Mouse (Mus musculus): ENCODE measurements around the gene Tarsl2. TPM values are rescaled to one million over a fixed set of nuclear protein-coding genes. Genes with fewer than 3 reads are reported as not detected.
A peak's percentile ranks its signal among the peaks of the same experiment; 100 is the strongest.

Tarsl2 gene
- total RNA-seq (2021): 10 to 100 TPM; 52.7 to 53.6 TPM

DNA sequence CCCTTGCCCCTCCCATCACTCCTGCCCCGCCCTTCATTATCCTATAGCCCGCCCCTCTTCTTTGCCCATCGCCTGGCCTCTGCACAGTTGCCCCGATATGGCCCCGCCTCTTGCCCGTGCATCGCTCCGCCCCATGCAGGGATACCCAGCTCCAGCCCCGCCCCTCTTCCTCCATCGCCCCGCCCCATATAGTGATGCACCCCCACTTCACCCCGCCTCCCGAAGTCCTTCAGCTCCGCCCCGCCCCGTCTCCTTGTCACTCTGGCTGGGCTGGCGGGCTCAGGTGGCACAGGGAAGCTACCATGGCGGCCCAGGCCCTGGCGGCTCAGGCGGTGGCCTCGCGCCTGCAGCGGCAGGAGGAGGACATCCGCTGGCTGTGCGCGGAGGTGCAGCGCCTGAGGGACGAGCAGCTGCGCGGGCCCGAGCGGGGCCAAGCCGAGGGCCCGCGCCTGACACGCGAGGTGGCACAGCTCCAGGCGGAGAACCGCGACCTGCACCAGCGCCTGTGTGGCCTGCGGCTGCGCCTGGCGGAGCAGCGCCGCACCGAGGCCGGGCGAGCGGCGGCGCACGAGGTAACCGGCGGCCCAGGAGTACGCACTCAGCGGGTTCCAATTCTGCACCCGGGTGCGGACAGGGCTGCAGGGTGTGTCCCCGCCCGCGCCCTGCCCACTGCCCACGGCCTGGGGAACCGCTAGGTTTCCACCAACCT lies at the start of gene Tarsl2:
Gene Tarsl2 (plus strand): TSS at position 256 of the 709 bp plus-strand sequence.
- intact Hi-C loops (cut with DNase I): loop anchor here (10.0 kb wide), 1 partner anchor 490 kb away; the partner anchor contains the start of gene Fam189a1
- peak; percentile 92 to 96 for DNase-seq (ENCODE audit: extremely low spot score in 1 of 2, low spot score in 2 of 2)

DNA sequence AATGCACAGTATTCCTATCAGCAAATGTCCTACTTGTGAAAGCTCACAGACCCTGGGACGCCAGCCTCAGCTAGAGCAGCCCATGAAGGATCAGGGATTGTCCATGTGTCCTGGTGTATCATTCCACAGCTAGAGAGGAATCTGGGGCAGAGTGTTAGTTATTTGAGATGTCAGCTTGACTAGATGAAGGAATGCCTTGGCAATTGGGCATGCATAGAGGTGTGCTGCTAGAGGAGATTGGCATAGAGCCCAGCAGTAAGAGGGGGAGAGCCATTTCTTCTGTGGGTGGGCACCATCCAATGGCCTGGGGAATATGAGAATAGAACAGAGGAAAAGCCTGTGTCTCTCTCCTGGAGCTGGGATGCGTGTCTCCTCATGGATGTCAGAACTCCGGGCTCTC lies 38.6 kb upstream of the Tarsl2 start:
- intact Hi-C loops (cut with DNase I): loop anchor here (5.0 kb wide), 1 partner anchor 79 kb away; the partner anchor contains the start of gene Tjp1
- no peak for DNase-seq (ENCODE audit: extremely low spot score in 1 of 2, low spot score in 2 of 2)

GRCm38 (mm10) chr7:65607003-65607402 lies 37.7 kb upstream of the Tarsl2 start:
- intact Hi-C loops (cut with DNase I): loop anchor here (5.0 kb wide), 1 partner anchor 80 kb away; the partner anchor contains the start of gene Tjp1

GRCm38 (mm10) chr7:65610171-65610570 lies 34.5 kb upstream of the Tarsl2 start:
- peak; percentile 46 to 80 for DNase-seq (ENCODE audit: extremely low spot score in 1 of 2, low spot score in 2 of 2)
- intact Hi-C loops (cut with DNase I): no loop called here

More at GRCm38 (mm10) chr7:65607003-65607402, 37.7 kb upstream of the Tarsl2 start:
- DNase-seq (ENCODE audit: extremely low spot score in 1 of 2, low spot score in 2 of 2): peak in 1 of 2 experiments; percentile 25

DNA sequence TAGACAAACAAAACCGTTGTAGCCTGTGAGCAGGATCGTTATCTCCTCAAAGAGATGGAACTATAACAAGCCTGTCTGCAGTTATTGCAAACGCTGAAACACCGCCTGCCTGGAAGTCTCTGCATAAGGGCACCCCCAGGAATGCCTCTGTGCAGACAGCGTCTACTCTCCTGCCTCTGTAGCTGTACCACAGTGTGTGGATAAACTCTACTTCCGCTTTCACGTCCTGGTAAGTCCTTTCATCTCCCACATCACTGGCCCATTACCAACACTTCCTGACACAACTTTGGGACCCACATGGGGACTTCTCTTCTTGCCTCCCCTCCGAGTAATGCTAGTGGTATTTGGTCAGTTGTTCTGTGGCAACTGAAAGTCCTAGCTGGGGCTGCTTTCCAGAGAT lies 34.0 kb upstream of the Tarsl2 start:
- no peak for DNase-seq (ENCODE audit: extremely low spot score in 1 of 2, low spot score in 2 of 2)
- intact Hi-C loops (cut with DNase I): no loop called here

DNA sequence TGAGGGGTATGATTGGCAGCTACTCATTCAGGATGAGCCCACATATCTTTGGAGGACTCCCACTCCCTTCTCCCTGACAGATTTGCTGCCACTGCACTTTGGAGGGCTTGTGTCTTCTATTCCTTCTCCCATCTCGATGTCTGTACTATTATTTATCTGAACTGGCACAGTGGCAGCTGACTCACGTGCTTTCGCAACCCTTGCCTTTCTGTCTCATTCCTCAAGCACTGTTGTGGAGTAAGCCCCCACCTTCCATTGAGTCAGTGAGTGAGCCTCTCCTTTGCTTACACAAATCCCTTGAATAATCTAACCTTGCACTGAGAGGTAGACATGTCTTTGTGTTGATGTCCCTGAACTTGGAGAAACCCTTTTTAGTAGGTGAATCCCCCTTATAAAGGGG lies 33.4 kb upstream of the Tarsl2 start:
- DNase-seq (ENCODE audit: extremely low spot score in 1 of 2, low spot score in 2 of 2): no peak
- intact Hi-C loops (cut with DNase I): no loop called here

DNA sequence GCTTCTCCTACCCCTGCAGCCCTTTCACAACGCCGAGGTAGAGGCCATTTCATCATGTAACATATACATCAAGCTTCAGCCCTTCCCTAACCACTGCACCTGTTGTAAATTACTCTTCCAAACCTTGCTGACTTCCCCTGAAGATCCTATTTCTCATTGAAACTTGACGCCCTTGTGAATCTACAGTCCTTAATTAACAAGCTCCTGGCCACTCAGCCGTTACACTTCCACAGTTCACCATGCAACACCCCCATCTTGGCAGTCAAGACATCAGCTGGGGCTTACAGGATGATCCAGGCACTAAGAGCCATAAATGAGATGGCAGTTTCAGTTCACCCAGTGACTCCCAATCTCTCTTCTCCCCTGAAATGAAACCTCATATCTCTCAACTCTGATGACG lies 31.0 kb upstream of the Tarsl2 start:
- no peak for DNase-seq (ENCODE audit: extremely low spot score in 1 of 2, low spot score in 2 of 2)

GRCm38 (mm10) chr7:65618751-65619150 lies 25.9 kb upstream of the Tarsl2 start:
- intact Hi-C loops (cut with DNase I): no loop called here
- DNase-seq (ENCODE audit: extremely low spot score in 1 of 2, low spot score in 2 of 2): no peak

More for the DNA sequence above, 31.0 kb upstream of the Tarsl2 start:
- intact Hi-C loops (cut with DNase I): no loop called here

DNA sequence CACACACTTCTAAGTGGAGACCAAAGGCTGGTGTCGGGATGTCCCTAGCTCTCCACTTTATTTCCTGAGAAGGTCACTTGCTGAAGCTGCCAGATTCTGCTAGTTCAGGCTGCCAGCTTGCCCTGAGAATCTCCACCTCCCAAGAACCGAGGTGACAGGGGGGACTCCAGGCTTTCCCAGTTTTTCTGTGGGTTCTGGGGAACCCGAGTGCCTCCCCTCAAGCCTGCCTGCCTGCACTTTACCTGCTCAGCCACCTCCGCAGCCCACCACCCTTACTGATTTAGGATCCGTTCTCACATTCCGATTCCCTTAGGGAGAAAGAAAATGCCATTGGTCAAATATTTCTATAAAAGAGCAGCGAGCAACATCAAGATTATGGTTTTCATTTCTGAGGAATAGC lies 24.0 kb upstream of the Tarsl2 start:
- intact Hi-C loops (cut with DNase I): loop anchor here (5.0 kb wide), 2 partner anchors 93 to 303 kb away; partner anchors contain the start of gene Tjp1
- no peak for DNase-seq (ENCODE audit: extremely low spot score in 1 of 2, low spot score in 2 of 2)

DNA sequence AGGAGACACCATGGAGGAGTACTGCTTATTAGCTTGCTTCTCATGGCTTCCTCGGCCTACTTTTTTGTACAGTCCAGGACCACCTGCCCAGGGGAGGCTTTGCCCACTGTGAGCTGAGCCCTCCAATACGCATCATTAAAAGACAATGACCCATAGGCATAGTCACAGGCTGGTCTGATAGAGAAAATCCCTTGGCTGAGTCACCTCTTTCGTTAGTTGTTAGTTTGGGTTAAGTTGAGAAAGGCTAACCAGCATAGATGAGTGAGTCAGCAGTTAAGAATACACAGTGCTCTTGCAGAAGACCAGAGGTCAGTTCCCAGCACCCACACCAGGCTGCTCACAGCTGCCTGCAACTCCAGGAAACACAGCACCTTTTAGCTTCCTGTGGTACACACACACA lies 21.4 kb upstream of the Tarsl2 start:
- DNase-seq (ENCODE audit: extremely low spot score in 1 of 2, low spot score in 2 of 2): no peak
- intact Hi-C loops (cut with DNase I): loop anchor here (5.0 kb wide), 2 partner anchors 96 to 306 kb away; partner anchors contain the start of gene Tjp1

- DNase-seq (ENCODE audit: extremely low spot score in 1 of 2, low spot score in 2 of 2): no peak
- intact Hi-C loops (cut with DNase I): no loop called here
These were observed 19.2 kb upstream of the Tarsl2 start for GRCm38 (mm10) chr7:65625528-65625927.

- DNase-seq (ENCODE audit: extremely low spot score in 1 of 2, low spot score in 2 of 2): no peak
- intact Hi-C loops (cut with DNase I): no loop called here
These were observed 14.9 kb upstream of the Tarsl2 start for GRCm38 (mm10) chr7:65629846-65630245.

GRCm38 (mm10) chr7:65630661-65631060 lies 14.0 kb upstream of the Tarsl2 start:
- no peak for DNase-seq (ENCODE audit: extremely low spot score in 1 of 2, low spot score in 2 of 2)
- intact Hi-C loops (cut with DNase I): no loop called here

DNA sequence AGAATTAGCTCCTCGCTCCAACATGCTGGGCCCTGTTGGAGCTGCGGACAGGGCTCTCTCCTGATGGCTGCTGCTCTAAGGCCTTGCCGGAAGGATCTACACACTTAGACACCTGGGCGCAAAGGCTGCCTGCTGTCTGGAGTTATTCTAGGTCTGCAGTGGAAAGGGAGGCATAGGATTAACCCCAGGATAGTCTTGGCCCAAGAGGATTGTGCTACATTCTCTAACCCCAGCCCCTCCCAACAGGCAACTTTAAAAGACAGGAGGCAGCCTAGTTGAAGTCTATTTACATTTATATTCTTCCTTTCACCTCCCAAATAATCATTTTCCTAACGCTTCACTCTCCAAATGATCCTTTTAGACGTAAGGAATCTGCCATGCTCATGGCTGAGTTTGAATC lies 8.9 kb upstream of the Tarsl2 start:
- DNase-seq (ENCODE audit: extremely low spot score in 1 of 2, low spot score in 2 of 2): no peak
- intact Hi-C loops (cut with DNase I): loop anchor here (5.0 kb wide), 1 partner anchor 319 kb away; no protein-coding TSS in a partner anchor

DNA sequence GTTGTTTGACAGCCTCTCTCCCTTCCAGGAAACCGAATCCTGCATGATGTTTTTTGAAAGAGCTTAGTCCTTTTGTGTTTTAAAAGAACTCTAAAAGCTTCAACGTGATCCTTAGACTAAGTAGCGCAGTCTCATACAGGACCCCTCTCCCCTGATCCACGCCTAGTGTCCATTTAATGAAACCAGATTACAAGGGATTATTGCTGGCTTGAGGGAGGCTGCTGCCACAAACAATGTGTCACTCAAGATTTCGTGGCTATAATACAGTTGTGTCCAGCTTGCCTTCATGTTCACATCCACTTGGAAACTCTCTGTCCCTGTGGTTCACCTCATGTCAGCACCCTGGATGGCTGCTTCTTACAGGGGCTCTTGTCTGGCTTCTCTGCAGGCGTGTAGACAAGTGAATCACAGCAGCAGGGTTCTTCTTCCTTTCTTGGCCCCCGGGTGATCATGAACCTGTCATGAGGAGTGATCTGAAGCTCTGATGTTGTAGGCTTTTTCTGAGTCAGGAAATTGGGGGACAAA lies 8.3 kb upstream of the Tarsl2 start:
- intact Hi-C loops (cut with DNase I): loop anchor here (5.0 kb wide), 1 partner anchor 319 kb away; no protein-coding TSS in a partner anchor
- DNase-seq (ENCODE audit: extremely low spot score in 1 of 2, low spot score in 2 of 2): no peak

DNA sequence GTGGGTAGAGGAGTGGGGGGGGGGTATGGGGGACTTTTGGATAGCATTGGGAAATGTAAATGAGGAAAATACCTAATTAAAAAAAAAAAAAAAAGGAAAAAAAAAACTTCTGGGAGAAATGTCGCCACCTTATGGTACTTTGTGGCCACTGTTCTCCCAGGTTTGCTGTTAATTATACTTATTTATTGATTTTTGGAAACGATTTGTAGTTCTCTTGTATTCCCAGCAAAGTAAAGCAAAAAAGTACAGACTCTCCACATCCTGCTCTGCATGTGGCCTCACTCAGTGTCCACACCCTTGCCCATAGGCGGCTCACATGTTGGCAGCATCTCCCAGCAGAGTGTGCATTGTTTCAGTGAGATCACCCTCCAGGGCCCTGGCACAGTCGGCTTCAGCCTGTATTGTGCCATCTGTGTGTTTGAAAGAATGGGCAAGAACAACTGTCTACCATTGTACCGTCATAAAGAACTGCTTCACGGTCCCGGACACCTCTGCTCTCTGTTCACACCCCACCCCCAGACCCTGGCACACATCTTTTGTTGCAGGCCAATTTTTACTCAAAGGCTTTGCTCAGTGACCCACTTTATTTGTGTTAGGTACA lies 6.4 kb upstream of the Tarsl2 start:
- intact Hi-C loops (cut with DNase I): loop anchor here (5.0 kb wide), 1 partner anchor 321 kb away; no protein-coding TSS in a partner anchor
- DNase-seq (ENCODE audit: extremely low spot score in 1 of 2, low spot score in 2 of 2): no peak

DNA sequence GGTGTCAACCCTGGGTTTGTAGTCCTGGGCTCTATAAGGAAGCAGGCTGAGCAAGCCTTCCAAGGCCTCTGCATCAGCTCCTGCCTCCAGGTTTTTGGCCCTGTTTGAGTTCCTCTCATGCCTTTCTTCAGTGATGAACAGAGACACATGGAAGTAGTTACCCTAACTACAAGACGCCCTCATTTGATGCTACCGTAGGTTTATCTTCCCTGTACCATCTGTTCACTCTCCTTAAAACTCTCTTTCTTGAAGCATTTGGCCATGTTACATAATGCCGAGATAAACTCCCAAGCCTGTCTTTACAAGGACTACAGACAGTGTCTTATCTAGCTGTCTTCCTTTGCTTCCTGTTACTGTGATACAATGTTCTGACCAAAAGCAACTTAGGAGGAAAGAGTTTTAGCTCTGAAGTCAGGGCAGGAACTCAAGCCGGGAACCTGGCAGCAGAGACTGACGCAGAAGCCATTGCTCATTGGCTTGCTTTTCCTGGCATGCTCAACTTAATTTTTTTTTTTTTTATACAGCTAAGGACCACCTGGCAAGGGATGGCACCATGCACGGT lies 4.8 kb upstream of the Tarsl2 start:
- intact Hi-C loops (cut with DNase I): loop anchor here (5.0 to 10.0 kb wide), 2 partner anchors 323 to 485 kb away; partner anchors contain the start of gene Fam189a1
- DNase-seq (ENCODE audit: extremely low spot score in 1 of 2, low spot score in 2 of 2): no peak

GRCm38 (mm10) chr7:65640672-65641071 lies 4.0 kb upstream of the Tarsl2 start:
- no peak for DNase-seq (ENCODE audit: extremely low spot score in 1 of 2, low spot score in 2 of 2)
- intact Hi-C loops (cut with DNase I): loop anchor here (10.0 kb wide), 1 partner anchor 486 kb away; the partner anchor contains the start of gene Fam189a1
